Mouse (Mus musculus) forebrain, embryonic 13.5 days (tissue): ENCODE data around the gene Trappc6a. TPM values are rescaled to one million over a fixed set of nuclear protein-coding genes. Genes with fewer than 3 reads are reported as not detected.

ENCODE experiments used
- ATAC-seq: fragments of 200-750 bp; cut with Nextera tagmentation; 2 replicates; pipeline ENCODE4 v1.8.0; 2017
- H3K27ac ChIP-seq: fragments of 300-500 bp; sonication (generic); 2 replicates; pipeline ENCODE4 v1.5.1; 2015; ENCODE audit warnings: inconsistent platforms, mild to moderate bottlenecking, moderate library complexity
- H3K27me3 ChIP-seq: fragments of 300-500 bp; sonication (generic); 2 replicates; pipeline ENCODE4 v1.6.1; 2015; ENCODE audit warnings: mild to moderate bottlenecking, inconsistent platforms
- H3K36me3 ChIP-seq: fragments of 300-500 bp; sonication (generic); 2 replicates; pipeline ENCODE4 v1.6.1; 2015; ENCODE audit warnings: mild to moderate bottlenecking, inconsistent platforms; ENCODE audit not compliant: poor library complexity, severe bottlenecking
- H3K4me1 ChIP-seq: fragments of 300-500 bp; sonication (generic); 2 replicates; pipeline ENCODE4 v1.6.1; 2015; ENCODE audit warnings: inconsistent platforms
- H3K4me2 ChIP-seq: fragments of 300-500 bp; sonication (generic); 2 replicates; pipeline ENCODE4 v1.6.1; 2015; ENCODE audit warnings: inconsistent platforms, mild to moderate bottlenecking, moderate library complexity
- H3K4me3 ChIP-seq: fragments of 300-500 bp; sonication (generic); 2 replicates; pipeline ENCODE4 v1.5.1; 2015; ENCODE audit warnings: mild to moderate bottlenecking, inconsistent platforms
- H3K9ac ChIP-seq: fragments of 300-500 bp; sonication (generic); 2 replicates; pipeline ENCODE4 v1.6.1; 2015; ENCODE audit warnings: mild to moderate bottlenecking, inconsistent platforms
- H3K9me3 ChIP-seq: fragments of 300-500 bp; sonication (generic); replicated peaks from 2 replicates; pipeline ENCODE4 v1.6.1; 2016; ENCODE audit warnings: inconsistent platforms
- WGBS: fragments of 180-500 bp; shearing (Covaris S2); methylation state at CpG from one replicate; pipeline ENCODE4 v1.1.7; 2015; 5-methylcytosine and 5-hydroxymethylcytosine counted together
- polyA plus RNA-seq: library from polyadenylated mRNA; unstranded; fragments of >200 nt; fragmentation: Nextera tagmentation; extraction: Ambion mirVana; gene quantifications from 2 replicates; pipeline ENCODE4 v1.2.1, GENCODE M21; 2015

Trappc6a gene
- polyA plus RNA-seq, 1 experiment from 2014 or later = 40.6 TPM

DNA sequence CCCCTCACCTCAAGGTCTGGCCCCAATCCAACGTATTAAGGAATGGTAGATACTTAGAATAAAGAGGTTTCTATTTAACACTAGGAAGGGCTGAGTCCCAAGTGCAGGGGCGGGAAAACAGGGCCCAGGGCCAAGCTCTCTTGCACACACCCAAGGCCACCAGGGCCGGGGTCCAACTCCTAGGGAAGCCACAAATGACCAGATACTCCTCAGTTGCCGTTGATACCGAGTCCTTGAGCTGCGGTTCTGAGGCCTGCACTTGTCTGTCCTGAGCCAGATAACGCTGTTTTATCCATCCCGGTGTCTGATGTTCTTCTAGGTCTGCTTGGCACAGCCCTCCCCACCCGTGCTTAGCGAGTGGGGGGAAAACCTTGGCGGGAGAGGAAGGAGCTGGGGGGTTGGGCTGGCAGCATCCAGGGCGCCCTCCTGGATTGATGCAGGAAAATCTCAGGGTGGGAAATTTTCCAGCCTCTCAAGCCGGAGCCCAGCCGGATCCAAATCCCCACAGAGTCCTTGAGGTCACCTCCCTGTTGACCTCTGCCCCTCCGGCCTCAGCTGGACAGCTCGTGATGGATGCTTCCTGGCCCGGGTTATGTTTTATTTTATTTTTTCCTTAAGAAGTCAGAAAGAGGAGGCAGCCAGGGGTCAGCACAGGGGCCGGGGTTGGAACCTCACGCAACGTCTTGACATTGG lies 12.5 kb upstream of the Trappc6a start:
- H3K4me3 ChIP-seq = no peak overlapping the region
- H3K4me2 ChIP-seq = no peak overlapping the region
- peaks cover 6% of the 10 kb centered on the region; the same call in 1 of the 2 replicates for H3K4me1 ChIP-seq
- ATAC-seq = no peak
- H3K36me3 ChIP-seq = no peaks in the 10 kb centered on the region
- no peak overlapping the region for H3K9ac ChIP-seq
- no peaks in the 10 kb centered on the region for H3K9me3 ChIP-seq
- 80% methylated on average over 20 of the region's 20 CpGs for WGBS
- no peak overlapping the region for H3K27ac ChIP-seq
- peaks cover 28% of the 10 kb centered on the region for H3K27me3 ChIP-seq

DNA sequence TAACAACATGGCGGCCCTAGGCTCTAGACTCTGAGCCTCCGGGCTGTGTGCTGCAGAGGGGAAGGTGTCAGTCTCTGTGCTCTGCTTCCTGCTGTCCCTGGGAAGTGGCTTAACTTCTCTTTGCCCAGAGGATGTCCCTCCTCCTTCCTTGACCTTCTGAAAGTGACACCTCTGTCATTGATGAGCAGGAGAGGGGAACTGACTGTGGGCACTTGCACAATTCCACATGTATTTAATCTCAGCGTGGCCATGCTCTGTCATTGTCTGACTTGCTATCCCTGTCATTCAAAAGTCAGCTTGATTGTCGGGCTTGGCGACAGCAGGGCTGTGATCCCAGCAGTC lies 12.0 kb upstream of the Trappc6a start:
- peaks cover 23% of the 10 kb centered on the region for H3K27me3 ChIP-seq
- no peak overlapping the region for H3K4me3 ChIP-seq
- ATAC-seq = no peak
- no peak overlapping the region for H3K27ac ChIP-seq
- WGBS = 77% methylated on average over 5 of the region's 5 CpGs
- H3K4me2 ChIP-seq = no peak overlapping the region
- H3K9me3 ChIP-seq = no peaks in the 10 kb centered on the region
- peaks cover 6% of the 10 kb centered on the region; the same call in 1 of the 2 replicates for H3K4me1 ChIP-seq
- H3K9ac ChIP-seq = no peak overlapping the region
- no peaks in the 10 kb centered on the region for H3K36me3 ChIP-seq

DNA sequence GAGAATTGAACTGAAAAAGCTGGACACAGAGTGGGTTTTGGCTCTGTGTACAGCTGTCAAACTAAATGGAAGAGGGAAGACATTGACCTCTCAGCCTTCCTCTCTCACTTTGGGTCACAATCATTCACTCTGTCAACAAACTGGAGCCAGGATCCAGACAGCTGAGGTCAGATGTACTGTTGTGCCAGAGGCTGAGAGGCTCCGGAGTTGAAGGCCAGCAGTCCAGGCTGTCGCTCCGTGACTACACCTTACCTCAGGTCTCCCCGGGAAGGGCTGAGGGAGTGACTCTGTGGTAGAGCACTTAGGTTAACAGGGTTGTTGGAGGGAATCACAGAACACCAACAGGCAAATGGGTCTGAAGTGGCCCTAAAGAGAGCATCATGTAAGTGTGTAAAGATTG lies 9.9 kb upstream of the Trappc6a start:
- Histone ChIP-seq H3K36me3 (no peaks in the 10 kb centered on the region), H3K27ac (no peak overlapping the region), H3K9me3 (no peaks in the 10 kb centered on the region), H3K9ac (no peak overlapping the region), H3K27me3 (peaks cover 3% of the 10 kb centered on the region), H3K4me2 (no peak overlapping the region), H3K4me1 (no peaks in the 10 kb centered on the region), H3K4me3 (no peak overlapping the region)
- no peak for ATAC-seq
- 88% methylated on average over 4 of the region's 4 CpGs for WGBS

DNA sequence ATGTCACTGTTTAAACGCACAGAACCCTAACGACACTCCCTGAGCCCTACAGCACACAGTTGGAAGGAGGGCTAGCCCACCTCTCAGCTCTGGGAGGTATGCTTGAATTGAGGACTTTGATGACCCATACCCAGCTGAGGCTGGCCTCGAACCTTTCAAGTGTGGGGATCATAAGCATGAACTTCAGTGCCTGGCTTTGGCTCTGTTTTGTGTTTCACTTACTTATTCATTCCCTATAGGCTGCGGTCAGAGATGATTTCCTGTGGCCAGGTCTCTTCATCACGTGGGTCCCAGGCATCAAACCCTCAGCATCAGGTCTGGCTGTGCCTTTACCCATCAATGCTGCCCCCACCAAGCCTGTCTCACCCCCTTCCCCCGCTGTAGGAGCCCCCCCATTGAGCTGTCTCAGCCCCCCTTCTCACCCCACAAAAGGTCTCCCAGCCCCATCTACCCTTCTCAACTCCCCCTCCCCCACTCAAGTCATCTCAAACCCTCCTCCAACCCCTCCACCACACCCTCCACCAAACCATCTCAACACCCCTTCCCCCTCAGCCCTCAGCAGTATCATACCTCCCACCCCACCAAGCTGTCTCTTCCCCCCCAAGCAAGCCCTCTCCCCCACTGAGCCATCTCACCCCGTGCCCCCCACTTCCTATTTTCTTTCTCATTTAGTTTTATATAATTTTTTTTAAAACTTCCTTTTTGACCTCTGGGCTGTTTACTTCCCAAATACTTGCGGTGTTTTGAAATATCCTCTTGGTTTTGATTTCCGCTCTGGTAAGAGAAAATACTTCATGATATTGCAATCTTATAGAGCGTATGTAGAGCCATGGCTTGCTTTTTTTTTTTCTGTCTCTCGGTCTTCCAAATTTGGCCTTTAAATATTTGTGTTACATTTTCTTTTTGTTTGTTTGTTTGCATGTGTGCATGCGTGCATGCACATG lies 7.5 kb upstream of the Trappc6a start:
- ATAC-seq = no peak
- Histone ChIP-seq H3K9ac (no peak overlapping the region), H3K4me1 (no peaks in the 10 kb centered on the region), H3K4me2 (no peak overlapping the region), H3K27me3 (no peaks in the 10 kb centered on the region), H3K9me3 (no peaks in the 10 kb centered on the region), H3K4me3 (no peak overlapping the region), H3K36me3 (no peaks in the 10 kb centered on the region), H3K27ac (no peak overlapping the region)
- 74% methylated on average over 12 of the region's 12 CpGs for WGBS

DNA sequence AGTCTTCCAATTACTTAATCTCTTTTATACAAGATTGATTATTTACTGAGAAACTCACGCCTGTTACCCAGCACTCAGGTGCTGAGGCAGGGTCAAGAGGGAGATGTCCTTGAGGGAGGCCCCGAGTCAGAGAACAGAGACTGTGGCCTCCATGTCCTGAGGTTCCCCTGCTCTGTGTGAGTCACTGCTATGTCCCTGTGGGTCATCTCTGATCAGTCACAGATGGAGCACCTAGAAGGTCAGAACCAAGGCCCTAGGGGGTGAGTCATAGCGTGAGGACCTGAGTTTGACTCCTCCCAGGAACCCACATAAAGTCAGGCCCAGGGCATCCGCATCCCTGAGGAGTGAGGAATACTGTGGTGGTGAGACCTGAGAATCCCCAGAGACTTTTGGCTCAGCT lies 6.5 kb upstream of the Trappc6a start:
- Histone ChIP-seq H3K27ac (no peak overlapping the region), H3K4me2 (no peak overlapping the region), H3K9ac (no peak overlapping the region), H3K4me3 (no peak overlapping the region), H3K9me3 (no peaks in the 10 kb centered on the region), H3K4me1 (peaks cover 5% of the 10 kb centered on the region), H3K27me3 (no peaks in the 10 kb centered on the region), H3K36me3 (no peaks in the 10 kb centered on the region)
- ATAC-seq = no peak
- WGBS = 76% methylated on average over 4 of the region's 4 CpGs

DNA sequence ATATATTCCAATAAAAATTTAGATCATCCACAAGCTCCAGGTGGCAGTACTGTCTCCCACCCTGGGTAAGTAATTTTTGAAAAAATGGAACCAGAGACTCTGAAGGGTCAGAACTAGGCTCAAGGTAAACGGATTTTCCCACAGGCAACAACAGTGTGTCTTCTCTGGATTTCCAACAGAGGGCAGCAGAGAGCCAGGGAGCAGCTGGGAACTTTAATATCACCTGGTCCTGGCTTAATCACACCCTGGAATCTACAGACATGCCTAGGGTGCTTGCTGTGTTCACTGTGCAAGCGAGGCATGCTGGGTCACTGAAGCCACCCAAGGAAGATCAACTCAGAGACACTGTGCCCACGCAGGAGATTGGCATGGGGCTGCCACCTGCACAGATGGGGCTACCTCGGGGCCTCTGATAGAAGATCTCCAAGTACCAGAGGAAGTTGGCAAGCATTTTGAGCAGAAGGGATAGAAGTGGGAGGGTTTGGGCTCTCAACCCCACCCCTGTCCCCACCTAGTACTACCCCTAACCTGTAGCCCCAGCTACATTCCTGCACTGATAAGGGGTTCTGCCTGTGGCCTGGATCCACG lies 4.6 kb upstream of the Trappc6a start:
- no peaks in the 10 kb centered on the region for H3K27me3 ChIP-seq
- no peak for ATAC-seq

DNA sequence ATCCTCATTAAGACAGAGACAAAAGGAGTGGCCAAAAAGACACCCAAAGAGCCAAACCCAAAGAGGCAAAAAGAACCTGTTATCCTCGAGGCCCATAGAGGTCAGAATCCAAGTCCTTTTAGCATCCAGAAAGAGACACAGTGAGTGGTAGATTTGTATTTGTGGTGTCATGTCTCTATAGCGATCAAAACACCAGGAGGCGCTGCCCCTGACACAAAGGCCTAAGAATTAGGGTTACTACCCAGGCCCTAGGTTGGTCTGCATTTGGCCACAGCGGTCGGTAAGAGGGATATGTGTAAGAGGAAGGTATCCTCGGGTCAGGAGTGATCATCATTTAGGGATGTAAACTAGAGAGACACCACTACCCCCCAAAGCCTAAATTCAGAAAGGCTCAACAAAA lies 1.9 kb upstream of the Trappc6a start:
- Histone ChIP-seq H3K27ac (no peak overlapping the region), H3K4me3 (peak overlapping the region; percentile 81), H3K4me2 (peak overlapping the region; percentile 97), H3K9me3 (no peaks in the 10 kb centered on the region), H3K9ac (peak overlapping the region; percentile 21; the same call in 1 of the 2 replicates), H3K36me3 (no peaks in the 10 kb centered on the region), H3K4me1 (peaks cover 26% of the 10 kb centered on the region), H3K27me3 (no peaks in the 10 kb centered on the region)
- WGBS = 22% methylated on average over 6 of the region's 6 CpGs
- ATAC-seq = no peak

More for the DNA sequence above, 4.6 kb upstream of the Trappc6a start:
- peaks cover 16% of the 10 kb centered on the region for H3K4me1 ChIP-seq
- no peaks in the 10 kb centered on the region for H3K36me3 ChIP-seq
- 33% methylated on average over 5 of the region's 5 CpGs for WGBS
- no peak overlapping the region for H3K27ac ChIP-seq
- no peak overlapping the region for H3K9ac ChIP-seq
- no peak overlapping the region for H3K4me3 ChIP-seq
- H3K9me3 ChIP-seq = no peaks in the 10 kb centered on the region
- no peak overlapping the region for H3K4me2 ChIP-seq

DNA sequence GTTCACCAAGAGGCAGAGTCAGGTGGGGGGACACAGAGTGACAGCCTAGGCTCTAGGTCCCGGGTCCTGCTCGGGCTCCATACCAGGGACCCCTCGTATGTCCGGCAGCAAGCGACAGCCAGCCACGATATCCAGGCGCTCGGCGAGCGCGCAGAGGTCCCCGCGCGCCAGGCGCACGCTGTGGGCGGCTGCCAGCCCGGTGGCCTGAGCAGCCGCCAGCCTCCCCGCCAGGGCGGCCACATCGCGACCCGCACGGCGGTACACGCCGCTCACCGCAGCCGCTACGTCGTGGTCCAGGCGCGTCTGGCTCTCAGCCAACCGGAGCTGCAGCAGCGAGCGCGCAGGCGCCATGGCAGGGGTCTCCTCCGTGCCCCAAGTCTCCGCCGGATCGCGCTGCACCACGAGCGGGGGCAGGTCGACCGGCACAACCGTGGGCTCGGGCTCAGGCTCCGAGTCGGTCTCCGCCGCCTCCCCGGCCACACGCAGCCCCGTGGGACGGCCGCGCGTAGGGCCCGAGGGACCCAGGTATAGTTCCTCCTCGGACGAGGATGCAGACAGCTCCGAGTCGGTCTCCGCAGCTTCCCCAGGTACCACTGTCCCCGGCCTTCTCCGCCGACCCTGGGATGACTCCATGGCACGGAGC lies 1.1 kb upstream of the Trappc6a start:
- Histone ChIP-seq H3K9ac (peak overlapping the region; percentile 87), H3K36me3 (no peaks in the 10 kb centered on the region), H3K9me3 (no peaks in the 10 kb centered on the region), H3K4me3 (peak overlapping the region; percentile 81), H3K4me2 (peak overlapping the region; percentile 97), H3K27ac (peak overlapping the region; percentile 79), H3K27me3 (no peaks in the 10 kb centered on the region), H3K4me1 (peaks cover 26% of the 10 kb centered on the region)
- WGBS = 2% methylated on average over 54 of the region's 71 CpGs
- peak; percentile 17; the same call in 1 of the 2 replicates for ATAC-seq

DNA sequence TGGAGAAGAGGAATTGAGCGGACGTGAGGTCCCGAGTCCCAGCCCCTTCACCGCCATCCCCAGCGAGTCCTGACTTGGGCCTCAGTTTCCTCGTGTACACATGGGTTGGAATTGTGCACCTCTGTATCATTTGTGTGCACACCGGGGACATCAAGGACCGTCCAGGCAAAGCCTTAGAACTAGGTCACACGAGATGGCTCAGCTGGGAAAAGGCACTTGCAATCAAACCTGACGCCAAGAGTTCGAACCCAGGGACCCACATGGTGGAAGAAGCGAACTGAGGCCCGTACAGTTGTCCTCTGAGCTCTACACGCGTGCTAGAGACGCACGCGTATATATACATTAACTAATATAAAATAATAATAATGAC lies 598 bp upstream of the Trappc6a start:
- peak overlapping the region; percentile 79 for H3K27ac ChIP-seq
- 4% methylated on average over 18 of the region's 18 CpGs for WGBS
- ATAC-seq = no peak

DNA sequence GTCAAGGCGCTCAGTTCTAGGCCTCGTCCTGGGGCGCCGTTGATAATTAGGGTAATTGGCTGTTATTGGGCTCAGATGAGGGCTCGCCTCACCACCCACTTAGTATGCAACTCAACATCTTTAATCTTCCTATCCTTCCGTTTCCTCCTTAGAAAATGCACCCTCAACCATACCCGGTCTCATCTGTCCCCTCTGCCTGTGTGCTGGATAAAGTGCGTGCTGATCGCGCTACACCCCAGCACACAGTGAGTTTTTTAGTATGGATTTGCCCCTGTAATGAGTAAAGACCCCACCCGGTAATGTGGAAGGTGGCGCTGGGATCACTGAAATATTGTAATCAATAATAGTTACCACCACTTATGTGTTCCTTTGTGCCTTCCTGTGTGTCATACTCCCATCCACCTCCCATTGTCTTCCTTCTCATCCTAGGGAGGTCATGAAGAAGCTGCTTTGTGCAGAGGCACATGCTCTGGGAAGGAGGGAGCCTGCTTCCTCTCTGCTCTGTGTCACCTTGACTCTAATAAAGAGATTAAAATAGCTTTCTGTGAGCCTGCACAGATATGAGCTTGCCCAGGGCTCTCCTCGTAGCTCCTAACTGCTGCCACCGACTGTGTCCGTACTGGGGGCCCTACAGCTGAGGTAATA lies 851 bp downstream of the Trappc6a start:
- H3K36me3 ChIP-seq = no peaks in the 10 kb centered on the region
- no peaks in the 10 kb centered on the region for H3K27me3 ChIP-seq
- peak overlapping the region; percentile 87 for H3K9ac ChIP-seq
- H3K9me3 ChIP-seq = no peaks in the 10 kb centered on the region
- ATAC-seq = peak; percentile 32
- peaks cover 26% of the 10 kb centered on the region for H3K4me1 ChIP-seq
- H3K4me2 ChIP-seq = peak overlapping the region; percentile 97
- H3K27ac ChIP-seq = peak overlapping the region; percentile 80
- WGBS = 10% methylated on average over 15 of the region's 15 CpGs
- H3K4me3 ChIP-seq = peak overlapping the region; percentile 81

More for the DNA sequence above, 598 bp upstream of the Trappc6a start:
- Histone ChIP-seq H3K9me3 (no peaks in the 10 kb centered on the region), H3K4me2 (peak overlapping the region; percentile 97), H3K36me3 (no peaks in the 10 kb centered on the region), H3K4me3 (peak overlapping the region; percentile 81), H3K27me3 (no peaks in the 10 kb centered on the region), H3K4me1 (peaks cover 26% of the 10 kb centered on the region), H3K9ac (peak overlapping the region; percentile 87)

DNA sequence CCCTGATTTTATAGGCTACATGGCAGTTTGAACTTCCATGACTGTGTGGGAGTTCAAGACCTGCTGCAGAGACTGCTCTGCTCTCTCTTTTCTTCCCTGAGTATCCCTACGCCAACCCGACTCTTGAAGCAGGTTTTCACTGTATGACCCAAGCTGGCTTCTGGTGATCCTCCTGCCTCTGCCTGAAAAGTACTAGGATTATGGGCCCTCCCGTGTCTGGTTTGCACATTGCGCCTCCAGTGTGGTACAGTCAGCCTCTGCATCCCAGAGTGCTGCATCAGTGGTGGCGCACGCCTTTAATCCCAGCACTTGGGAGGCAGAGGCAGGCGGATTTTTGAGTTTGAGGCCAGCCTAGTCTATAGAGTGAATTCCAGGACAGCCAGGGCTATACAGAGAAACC lies 1.6 kb downstream of the Trappc6a start:
- peak overlapping the region; percentile 97 for H3K4me2 ChIP-seq
- H3K27me3 ChIP-seq = no peaks in the 10 kb centered on the region
- 0 out of 2 replicates have a peak overlapping the region, but pooled peaks have one; percentile 87 for H3K9ac ChIP-seq
- no peak overlapping the region for H3K27ac ChIP-seq
- WGBS = 94% methylated on average over 7 of the region's 7 CpGs
- no peaks in the 10 kb centered on the region for H3K36me3 ChIP-seq
- H3K4me3 ChIP-seq = peak overlapping the region; percentile 81
- H3K9me3 ChIP-seq = no peaks in the 10 kb centered on the region
- ATAC-seq = no peak
- peaks cover 26% of the 10 kb centered on the region for H3K4me1 ChIP-seq
